Mouse (Mus musculus) liver, embryonic 18 days (tissue): Measurements from ENCODE around the gene Adcy3. TPM values are rescaled to one million over a fixed set of nuclear protein-coding genes. Genes with fewer than 3 reads are reported as not detected.

Source experiments
- polyA plus RNA-seq: library from polyadenylated mRNA; depleted of rRNA; stranded (reverse); fragments of >200 nt; gene quantifications from 2 replicates; pipeline ENCODE4 v1.2.3, GENCODE M21; 2012; rRNA removed

Adcy3 gene
- polyA plus RNA-seq, result 0.70 and 0.73 TPM in 2 replicates

GRCm38 (mm10) chr12:4132941-4133846 is at the start of gene Adcy3:
TSS of gene Adcy3 (plus strand) at chr12:4133103.

GRCm38 (mm10) chr12:4233572-4234508 is 100.9 kb downstream of the Adcy3 start, which contains the start of the genes Ptrhd1 and Cenpo:
TSS of gene Ptrhd1 (plus strand) at chr12:4234027.
TSS of gene Cenpo (minus strand) at chr12:4234294.

Other genes starting within 250 kb of the Adcy3 start
- gene Pomc, start 178.2 kb upstream of the Adcy3 start, polyA plus RNA-seq, result 0.18 and 0.26 TPM in 2 replicates
- 0.09 and 0.12 TPM in 2 replicates for gene Efr3b, start 94.2 kb upstream of the Adcy3 start, polyA plus RNA-seq
- 1.2 and 1.4 TPM in 2 replicates for gene Dnajc27, start 50.5 kb upstream of the Adcy3 start, polyA plus RNA-seq
- 1.9 and 2.0 TPM in 2 replicates for gene Ptrhd1, start 100.9 kb downstream of the Adcy3 start, polyA plus RNA-seq
- gene Cenpo, start 101.2 kb downstream of the Adcy3 start, polyA plus RNA-seq, result 7.5 and 8.3 TPM in 2 replicates